Mouse (Mus musculus) erythroblast, embryonic 14.5 days (primary cell): Measurements from ENCODE around the gene Ust. TPM values are rescaled to one million over a fixed set of nuclear protein-coding genes. Genes with fewer than 3 reads are reported as not detected.

Source experiments
- H3K27me3 ChIP-seq: 2 replicates; pipeline ENCODE4 v1.6.1; 2012; ENCODE audit warnings: inconsistent platforms; ENCODE audit not compliant: control insufficient read depth
- H3K36me3 ChIP-seq: 2 replicates; pipeline ENCODE4 v1.6.1; 2012; ENCODE audit warnings: mild to moderate bottlenecking, inconsistent platforms; ENCODE audit not compliant: control insufficient read depth
- H3K4me1 ChIP-seq: 2 replicates; pipeline ENCODE4 v1.6.1; 2012; ENCODE audit warnings: inconsistent platforms; ENCODE audit not compliant: control insufficient read depth
- H3K4me3 ChIP-seq: replicated peaks from 2 replicates; pipeline ENCODE3; 2012; ENCODE audit warnings: moderate library complexity, mild to moderate bottlenecking, inconsistent platforms
- H3K9me3 ChIP-seq: 2 replicates; pipeline ENCODE4 v1.6.1; 2012; ENCODE audit warnings: low read length, inconsistent platforms, mixed read lengths; ENCODE audit not compliant: control insufficient read depth
- GATA1 ChIP-seq: IDR thresholded peaks from 2 replicates; pipeline ENCODE4 v1.6.1; 2012; ENCODE audit warnings: low read length, inconsistent platforms, mixed read lengths
- TAL1 ChIP-seq: IDR thresholded peaks from 3 replicates; pipeline ENCODE4 v1.6.1; 2012; ENCODE audit warnings: low read length, inconsistent platforms, mixed read lengths
- polyA plus RNA-seq: library from polyadenylated mRNA; stranded (reverse); fragments of >175 nt; gene quantifications from 2 replicates; pipeline ENCODE4 v1.2.3, GENCODE M21; 2012

Ust gene
- polyA plus RNA-seq, 1 experiment, result not detected

DNA sequence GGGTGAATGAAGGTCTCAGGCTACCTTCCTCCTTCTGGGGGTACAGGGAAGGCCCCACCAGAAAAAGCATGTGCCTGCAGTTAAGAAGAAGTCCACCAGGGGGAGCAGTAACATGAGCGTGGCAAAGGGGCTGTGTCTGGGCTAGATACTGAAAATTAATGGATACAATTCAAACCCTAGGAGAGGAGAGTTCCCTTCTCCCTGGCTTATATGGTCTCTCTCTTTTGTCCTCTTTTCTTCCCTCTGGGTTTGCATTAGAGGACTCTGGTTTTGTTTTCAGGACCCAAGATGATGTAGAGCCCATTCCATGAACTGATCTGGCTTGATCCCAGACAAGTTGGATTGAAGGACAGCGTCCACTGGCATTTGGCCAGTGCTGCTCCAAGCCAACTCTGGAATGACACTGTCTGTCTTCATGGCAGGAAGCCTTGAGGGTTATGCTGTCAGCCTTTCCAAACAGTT lies 195.3 kb downstream of the Ust start:
- H3K9me3 ChIP-seq, result no peaks in the 10 kb centered on the region
- no peaks in the 10 kb centered on the region for H3K36me3 ChIP-seq
- no peak overlapping the region for H3K4me3 ChIP-seq
- no peaks in the 10 kb centered on the region for H3K4me1 ChIP-seq
- H3K27me3 ChIP-seq, result no peaks in the 10 kb centered on the region
- TF ChIP-seq GATA1 (no peak), TAL1 (no peak)

- Histone ChIP-seq H3K9me3 (no peaks in the 10 kb centered on the region), H3K4me3 (no peak overlapping the region), H3K4me1 (no peaks in the 10 kb centered on the region), H3K36me3 (no peaks in the 10 kb centered on the region), H3K27me3 (no peaks in the 10 kb centered on the region)
- TF ChIP-seq GATA1 (no peak), TAL1 (no peak)
Measured at GRCm38 (mm10) chr10:8320771-8321170, 197.9 kb downstream of the Ust start.

GRCm38 (mm10) chr10:8309435-8309834 lies 209.2 kb downstream of the Ust start:
- Histone ChIP-seq H3K4me1 (no peaks in the 10 kb centered on the region), H3K4me3 (no peak overlapping the region), H3K27me3 (no peaks in the 10 kb centered on the region), H3K36me3 (no peaks in the 10 kb centered on the region), H3K9me3 (no peaks in the 10 kb centered on the region)
- TF ChIP-seq TAL1, result no peak
- TF ChIP-seq GATA1, result no peak

- H3K27me3 ChIP-seq, result no peaks in the 10 kb centered on the region
- H3K4me3 ChIP-seq, result no peak overlapping the region
- H3K9me3 ChIP-seq, result no peaks in the 10 kb centered on the region
- H3K36me3 ChIP-seq, result no peaks in the 10 kb centered on the region
- H3K4me1 ChIP-seq, result no peaks in the 10 kb centered on the region
- no peak for TF ChIP-seq TAL1
- no peak for TF ChIP-seq GATA1
Measured at GRCm38 (mm10) chr10:8304211-8304610, 214.4 kb downstream of the Ust start.

DNA sequence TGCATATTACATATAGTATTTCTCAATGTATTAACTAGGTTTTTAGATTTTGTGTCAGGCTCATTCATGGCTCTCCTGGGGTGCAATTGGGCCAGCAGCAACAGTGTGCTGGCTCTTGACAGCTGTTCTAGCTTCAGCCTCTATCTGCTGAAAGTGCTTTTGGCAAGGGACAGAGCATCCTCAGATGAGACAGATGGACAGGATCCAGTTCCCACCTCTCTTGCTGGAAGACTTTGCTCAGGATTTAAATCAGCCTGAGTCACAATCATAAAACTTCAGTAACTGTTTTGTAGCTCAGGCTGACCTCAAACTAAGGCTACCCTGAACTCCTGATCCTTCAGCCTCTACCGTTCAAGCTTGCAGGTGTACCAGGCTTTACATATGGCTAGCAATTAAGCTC lies 219.5 kb downstream of the Ust start:
- H3K4me1 ChIP-seq, result no peaks in the 10 kb centered on the region
- H3K36me3 ChIP-seq, result no peaks in the 10 kb centered on the region
- no peak overlapping the region for H3K4me3 ChIP-seq
- no peak for TF ChIP-seq GATA1
- no peak for TF ChIP-seq TAL1
- H3K27me3 ChIP-seq, result no peaks in the 10 kb centered on the region
- H3K9me3 ChIP-seq, result no peaks in the 10 kb centered on the region

DNA sequence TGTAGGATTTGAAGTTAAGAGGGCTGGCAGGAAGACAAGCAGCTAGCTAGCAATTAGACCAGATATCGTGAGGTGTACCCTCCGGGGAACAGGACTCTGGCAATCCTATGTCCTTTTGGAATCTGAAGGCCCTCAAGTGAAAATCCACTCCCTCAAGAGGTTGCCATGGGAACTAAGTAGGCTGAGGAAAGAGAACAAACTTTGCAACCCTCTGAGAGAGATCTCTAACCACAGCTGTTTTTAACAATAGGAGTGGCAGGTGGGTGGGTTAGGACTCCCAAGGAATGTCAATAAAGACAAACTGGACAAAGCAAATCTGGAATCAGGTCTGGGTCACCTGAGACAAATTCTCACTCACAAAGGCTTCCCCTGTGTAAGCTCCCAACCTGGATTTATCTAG lies 221.4 kb downstream of the Ust start:
- Histone ChIP-seq H3K4me1 (no peaks in the 10 kb centered on the region), H3K4me3 (no peak overlapping the region), H3K27me3 (no peaks in the 10 kb centered on the region), H3K36me3 (no peaks in the 10 kb centered on the region), H3K9me3 (no peaks in the 10 kb centered on the region)
- no peak for TF ChIP-seq GATA1
- no peak for TF ChIP-seq TAL1

- H3K36me3 ChIP-seq, result no peaks in the 10 kb centered on the region
- no peaks in the 10 kb centered on the region for H3K27me3 ChIP-seq
- H3K4me1 ChIP-seq, result no peaks in the 10 kb centered on the region
- no peaks in the 10 kb centered on the region; the same call in 1 of the 2 replicates for H3K9me3 ChIP-seq
- TF ChIP-seq TAL1 (no peak), GATA1 (no peak)
- H3K4me3 ChIP-seq, result no peak overlapping the region
Measured at GRCm38 (mm10) chr10:8290661-8291060, 228.0 kb downstream of the Ust start.

DNA sequence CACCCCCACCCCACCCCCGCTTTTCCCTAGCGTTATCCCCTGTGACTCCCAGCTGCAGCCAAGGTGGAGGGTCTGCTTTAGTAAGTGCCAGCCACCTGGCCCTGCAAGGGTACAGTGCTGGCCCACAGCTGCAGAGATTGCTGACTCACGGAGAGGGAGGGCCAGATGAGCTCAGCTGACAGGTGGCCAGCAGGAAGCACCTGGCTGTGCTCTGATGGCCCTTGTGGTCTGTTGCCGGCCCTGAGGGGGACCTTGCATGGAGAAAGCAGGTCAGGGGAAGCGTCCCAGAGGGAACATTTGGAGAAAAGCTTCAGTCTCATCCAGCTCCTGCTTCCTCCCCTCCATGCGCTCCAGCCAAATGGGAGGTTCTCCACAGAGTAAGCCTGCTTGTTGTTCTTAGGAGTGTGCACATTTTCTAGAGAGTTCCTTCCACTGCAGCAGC lies 231.3 kb downstream of the Ust start:
- Histone ChIP-seq H3K4me3 (no peak overlapping the region), H3K27me3 (no peaks in the 10 kb centered on the region), H3K9me3 (no peaks in the 10 kb centered on the region; the same call in 1 of the 2 replicates), H3K36me3 (no peaks in the 10 kb centered on the region), H3K4me1 (no peaks in the 10 kb centered on the region)
- TF ChIP-seq GATA1 (no peak), TAL1 (no peak)

DNA sequence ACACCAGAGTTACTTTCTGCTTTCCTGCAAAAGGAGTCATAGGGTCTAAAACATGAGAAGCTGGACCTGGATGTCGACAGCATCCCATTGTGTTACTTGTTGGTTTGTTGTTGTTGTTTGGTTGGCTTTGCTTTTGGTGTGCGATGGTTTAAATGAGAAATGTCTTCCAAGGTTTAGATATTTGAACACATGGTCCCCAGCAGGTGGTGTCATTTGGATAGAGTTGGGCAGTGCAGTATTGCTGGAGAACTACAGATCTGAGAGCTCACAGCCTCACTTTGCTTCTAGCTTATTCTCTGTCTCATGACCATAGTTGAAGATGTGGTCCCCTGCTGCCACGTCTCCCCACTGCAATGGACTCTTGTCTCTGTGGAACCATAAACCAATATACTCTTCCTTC lies 234.6 kb downstream of the Ust start:
- Histone ChIP-seq H3K36me3 (no peaks in the 10 kb centered on the region), H3K9me3 (no peaks in the 10 kb centered on the region), H3K27me3 (no peaks in the 10 kb centered on the region), H3K4me3 (no peak overlapping the region), H3K4me1 (no peaks in the 10 kb centered on the region)
- TF ChIP-seq TAL1 (no peak), GATA1 (no peak)

- H3K9me3 ChIP-seq, result no peaks in the 10 kb centered on the region
- H3K27me3 ChIP-seq, result no peaks in the 10 kb centered on the region
- no peaks in the 10 kb centered on the region for H3K4me1 ChIP-seq
- H3K36me3 ChIP-seq, result no peaks in the 10 kb centered on the region
- H3K4me3 ChIP-seq, result no peak overlapping the region
- TF ChIP-seq GATA1 (no peak), TAL1 (no peak)
Measured at GRCm38 (mm10) chr10:8277094-8277493, 241.5 kb downstream of the Ust start.
